Mouse (Mus musculus) cerebellum, adult 18-20 months (tissue): ENCODE results near the gene B4galnt1.

Experiments
- DNase-seq, 2 experiments: peaks; one replicate each; pipeline ENCODE4 v3.0.0; 2021

Gene B4galnt1

DNA sequence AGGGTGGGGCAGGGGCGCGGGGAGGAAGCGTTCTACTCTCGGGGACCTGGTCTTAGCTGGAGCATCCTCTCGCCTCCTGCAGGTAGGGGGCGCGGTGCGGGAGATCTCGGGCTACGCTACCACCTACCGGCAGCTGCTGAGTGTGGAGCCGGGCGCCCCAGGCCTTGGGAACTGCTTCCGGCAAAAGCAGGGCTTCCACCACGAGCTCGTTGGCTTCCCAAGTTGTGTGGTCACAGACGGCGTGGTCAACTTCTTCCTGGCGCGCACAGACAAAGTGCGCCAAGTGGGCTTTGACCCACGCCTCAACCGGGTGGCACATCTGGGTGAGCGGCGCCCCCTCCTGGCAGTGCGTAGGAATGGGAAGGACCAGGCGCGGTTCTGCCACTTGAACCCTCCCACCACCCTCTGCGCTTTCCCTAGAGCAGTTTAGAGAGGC, 5.8 kb downstream of the B4galnt1 start:
- peak; percentile 43 to 57 for DNase-seq

DNA sequence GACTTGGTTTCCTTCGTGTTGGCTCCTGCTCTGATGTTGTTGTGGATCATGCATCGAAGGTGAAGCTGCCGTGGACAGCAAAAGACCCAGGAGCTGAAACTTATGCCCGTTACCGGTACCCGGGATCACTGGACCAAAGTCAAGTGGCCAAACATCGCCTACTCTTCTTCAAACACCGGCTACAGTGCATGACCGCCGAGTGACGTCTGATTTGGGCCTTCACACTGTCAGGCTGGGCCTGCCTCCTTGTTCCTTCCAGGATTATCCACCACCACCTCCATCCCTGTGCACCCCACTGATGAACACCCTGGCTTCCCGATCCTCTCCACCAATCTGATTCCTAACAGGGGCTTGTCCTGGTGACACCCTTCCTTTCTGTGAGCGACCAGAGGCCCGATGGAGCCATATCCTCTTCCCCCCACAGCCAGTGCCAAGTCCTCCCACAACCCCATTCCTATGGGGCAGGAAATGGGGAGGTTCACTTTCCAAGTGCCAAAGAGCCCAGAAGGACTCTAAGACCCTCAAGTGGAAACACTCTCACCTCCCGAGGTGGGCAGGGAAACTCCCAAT, 6.7 kb downstream of the B4galnt1 start:
- peak in 1 of 2 experiments; percentile 7 for DNase-seq

DNA sequence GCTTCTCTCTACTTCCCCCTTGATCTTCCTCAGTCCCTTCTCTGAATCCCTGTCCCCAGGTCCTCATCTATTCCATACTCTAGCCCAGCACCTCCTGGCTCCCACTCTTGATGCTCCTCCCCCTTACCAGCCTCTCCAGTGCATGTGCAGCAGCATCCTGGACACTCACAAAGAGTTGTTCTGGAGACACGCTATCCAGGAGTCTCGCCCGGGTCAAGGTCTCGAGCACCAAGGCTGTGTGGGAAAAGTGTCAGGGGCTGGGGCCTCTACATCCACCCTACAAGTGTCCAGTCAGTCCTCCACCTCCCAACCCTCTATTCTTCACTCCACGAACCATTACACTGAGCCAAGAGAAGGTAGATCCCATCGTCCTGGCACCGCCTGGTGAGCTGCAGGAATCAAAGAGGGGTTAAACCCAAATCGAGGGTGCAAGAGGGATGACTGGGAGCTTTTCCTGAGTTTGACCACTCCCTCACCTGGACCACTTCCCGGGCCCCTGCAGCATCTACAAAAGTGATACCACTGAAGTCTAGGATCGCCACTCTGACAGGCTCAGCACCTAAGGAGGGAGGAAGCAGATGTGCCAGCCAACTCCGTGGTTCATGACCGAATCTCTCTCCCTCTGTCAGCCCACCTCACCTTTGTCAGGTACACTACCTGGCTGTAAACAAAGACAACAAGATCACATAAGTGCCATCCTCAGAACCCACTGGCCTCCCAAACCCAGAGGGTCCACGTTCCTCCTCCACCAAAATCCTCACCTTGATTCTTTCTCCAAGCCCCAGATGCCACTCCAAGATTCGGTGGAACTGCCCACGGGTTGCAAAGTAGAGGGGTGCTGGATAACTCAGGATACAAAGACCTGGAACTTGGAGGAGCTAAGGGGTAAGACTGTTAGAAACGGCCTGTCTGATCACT, 8.4 kb downstream of the B4galnt1 start:
- DNase-seq: peak in 1 of 2 experiments; percentile 8

DNA sequence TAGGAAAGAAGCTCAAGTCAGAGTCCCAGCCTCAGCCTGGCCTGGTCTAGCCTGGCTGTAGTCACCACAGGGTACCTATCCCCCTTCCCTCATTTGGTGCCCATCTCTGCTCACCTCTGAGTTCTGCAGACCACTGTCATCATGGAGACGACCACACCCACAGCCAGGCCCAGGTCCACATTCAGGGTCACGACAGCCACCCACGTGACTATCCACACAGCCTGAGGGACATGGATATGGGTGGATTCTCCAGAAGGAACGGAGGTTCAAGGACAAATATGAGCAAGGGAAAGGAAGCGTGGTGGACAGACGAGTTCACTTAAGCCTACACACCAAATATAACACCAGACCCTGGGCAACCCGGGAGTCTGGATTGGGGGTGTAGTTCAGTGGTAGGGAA, 9.1 kb downstream of the B4galnt1 start:
- peak in 1 of 2 experiments; percentile 4 for DNase-seq

DNA sequence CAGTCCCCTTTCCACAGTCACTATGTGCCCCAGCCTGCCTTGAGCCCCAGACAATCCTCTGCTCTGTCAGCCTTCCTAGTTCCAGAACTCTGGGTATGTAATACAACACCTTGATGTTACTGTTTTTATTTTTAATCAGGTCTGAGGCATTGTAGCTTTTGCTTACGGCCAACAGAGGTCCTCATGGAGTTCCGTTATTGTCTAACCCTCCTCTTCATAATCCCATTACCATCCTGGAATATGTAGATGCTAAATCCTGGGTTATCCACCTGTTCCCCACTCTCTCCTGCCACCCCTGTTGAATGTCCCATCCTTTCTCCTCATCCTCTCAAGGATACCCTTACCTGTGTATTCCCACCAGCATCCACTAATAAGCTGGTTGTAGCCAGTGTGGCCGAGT, 11.2 kb downstream of the B4galnt1 start:
- no peak for DNase-seq

DNA sequence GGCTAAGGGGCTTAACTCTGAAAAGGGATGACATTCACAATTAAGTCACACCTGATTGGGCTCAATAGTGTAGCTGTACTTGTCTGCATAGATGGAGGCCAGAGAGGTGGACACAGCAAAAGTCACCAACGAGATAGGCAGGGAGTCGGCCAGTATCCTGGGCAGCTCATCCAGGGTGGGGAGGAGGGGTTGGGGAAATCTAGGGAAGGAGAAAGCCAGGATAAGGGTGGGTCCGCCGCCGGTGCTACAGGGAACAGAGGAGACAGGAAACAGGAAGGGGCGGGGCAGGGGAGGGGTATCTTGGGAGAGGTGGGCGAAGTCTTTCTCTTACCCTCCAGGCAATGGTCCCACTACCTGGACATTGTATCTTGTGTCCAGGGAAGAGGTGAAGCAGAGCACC, 11.7 kb downstream of the B4galnt1 start:
- DNase-seq: no peak

DNA sequence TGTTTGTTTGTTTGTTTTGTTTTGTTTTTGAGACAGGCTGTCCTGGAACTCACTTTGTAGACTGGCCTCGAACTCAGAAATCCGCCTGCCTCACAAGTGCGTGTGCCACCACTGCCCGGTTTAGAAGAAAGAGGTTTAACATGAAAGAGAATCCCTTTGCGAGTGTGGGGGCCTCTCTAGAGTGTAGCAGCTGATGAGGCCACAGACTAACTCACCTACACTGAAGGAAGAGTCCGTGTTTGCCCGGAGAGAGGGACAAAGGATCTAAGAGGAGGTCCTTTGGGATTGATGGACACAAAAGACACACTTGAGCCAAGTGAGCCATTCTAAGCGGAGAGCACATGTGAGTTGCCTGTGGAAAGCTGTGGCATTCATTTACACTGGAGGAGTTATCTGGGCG, 12.2 kb downstream of the B4galnt1 start:
- no peak for DNase-seq

DNA sequence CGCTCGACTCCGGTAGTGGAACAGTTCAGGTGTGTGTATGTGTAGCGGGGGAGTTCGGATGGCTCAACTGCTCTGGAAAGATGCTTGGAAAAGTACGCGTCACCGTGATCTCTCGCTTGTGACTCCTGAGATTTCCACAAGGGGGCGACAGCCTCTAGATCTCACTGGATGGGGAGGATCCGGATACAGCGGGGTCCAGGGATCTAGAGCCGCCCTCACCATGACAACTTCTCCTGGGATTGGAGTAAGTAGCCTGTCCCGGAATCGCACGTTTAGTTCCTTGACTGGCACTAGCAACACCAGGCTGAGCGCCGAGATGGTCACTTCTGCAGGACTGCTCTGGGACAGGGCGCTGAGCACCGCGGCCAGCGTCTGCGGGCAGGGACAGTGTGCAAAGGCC, 12.7 kb downstream of the B4galnt1 start:
- DNase-seq: peak; percentile 84

DNA sequence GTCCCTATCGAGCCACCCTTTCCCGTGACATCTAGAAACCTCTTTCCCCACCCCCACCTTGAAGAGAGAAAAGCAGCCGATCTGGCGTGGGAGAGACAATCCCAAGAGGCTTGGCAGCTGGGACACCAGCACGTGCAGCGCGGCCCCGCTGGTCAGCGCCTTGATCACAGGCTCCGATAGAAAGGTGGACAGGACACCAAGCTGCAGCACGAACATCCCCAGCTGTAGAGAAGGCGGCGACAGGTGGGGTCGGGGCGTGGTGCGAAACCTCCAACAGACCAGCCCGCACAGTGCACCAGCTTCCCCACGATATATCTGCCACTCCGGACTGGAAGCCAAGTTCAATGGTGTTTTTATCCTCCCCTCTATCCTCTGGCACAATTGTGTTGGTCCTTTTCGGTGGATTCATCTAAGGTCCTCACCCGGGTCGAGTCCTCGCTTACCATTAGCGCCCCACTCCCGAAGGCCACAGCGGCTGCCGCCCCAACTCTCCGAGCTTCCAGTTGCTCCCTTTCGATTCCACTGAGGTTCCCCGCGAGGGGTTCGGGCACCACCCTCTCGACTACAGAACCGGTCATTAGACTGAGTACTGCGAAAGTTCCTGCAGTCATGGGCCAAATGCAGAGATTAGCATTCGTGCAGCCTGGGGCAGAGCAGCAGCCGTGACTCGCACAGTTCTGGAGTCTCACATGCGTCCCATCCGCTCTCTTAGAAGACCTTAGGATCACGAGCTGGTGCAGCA, 13.4 kb downstream of the B4galnt1 start:
- DNase-seq: no peak

DNA sequence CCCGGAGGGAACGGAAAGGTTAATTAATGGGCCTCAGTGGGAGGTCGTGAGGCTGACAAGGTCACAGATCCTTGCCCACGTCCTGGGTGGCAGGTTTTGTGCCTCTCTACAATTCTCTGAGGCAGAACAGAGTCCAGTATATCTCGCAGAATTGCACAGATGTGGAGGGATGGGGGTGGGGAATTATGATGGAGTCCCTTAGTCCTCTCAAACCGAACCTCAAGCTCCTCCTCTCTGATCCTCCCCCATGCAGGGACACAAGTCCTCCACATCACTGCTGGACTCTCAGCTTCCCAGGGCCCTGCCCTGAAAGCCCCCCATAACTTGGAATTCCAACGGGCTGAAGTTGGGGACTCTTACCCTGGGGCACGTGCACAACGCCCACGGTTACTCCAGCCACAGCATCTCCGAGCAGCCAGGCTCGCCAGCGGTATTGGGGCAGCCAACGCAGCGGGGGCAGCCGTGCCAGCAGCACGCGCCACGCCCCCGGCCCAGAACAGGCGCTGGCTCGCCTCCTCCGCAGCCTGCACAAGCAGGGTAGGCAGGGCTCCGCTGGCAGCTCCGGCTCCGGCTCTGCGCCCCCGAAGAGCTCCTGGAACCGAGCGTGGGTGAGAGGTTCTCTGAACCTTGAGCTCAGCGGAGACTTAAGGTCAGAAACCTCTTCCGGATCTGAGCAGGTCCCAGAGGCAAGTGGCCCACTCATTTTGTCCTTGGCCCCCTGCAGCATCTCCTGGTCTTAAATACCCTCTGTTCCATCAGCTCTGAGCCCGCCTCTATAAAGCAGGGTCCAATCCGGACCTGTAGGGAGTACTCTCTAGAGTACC, 15.1 kb downstream of the B4galnt1 start, which contains the start of gene Slc26a10:
TSS of gene Slc26a10 (minus strand) at position 775 of the 824 bp plus-strand sequence.
- no peak for DNase-seq

DNA sequence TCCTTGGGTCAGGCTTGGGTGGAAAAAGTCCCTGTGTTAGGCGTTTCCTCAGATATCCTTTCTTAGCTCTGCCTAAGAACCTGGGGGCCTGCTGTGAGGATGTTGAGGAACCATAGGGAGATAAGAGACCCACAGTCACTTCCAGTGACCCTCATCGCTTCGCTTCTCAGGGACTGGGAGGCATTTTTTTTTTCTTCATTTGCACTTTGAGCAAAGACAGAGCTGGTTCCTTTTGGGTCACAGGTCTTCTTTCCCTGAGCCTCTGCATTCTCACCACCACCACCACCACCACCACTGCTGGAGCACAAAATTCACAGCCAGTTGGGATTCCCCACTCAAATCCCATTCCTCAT, 15.6 kb downstream of the B4galnt1 start:
- no peak for DNase-seq

DNA sequence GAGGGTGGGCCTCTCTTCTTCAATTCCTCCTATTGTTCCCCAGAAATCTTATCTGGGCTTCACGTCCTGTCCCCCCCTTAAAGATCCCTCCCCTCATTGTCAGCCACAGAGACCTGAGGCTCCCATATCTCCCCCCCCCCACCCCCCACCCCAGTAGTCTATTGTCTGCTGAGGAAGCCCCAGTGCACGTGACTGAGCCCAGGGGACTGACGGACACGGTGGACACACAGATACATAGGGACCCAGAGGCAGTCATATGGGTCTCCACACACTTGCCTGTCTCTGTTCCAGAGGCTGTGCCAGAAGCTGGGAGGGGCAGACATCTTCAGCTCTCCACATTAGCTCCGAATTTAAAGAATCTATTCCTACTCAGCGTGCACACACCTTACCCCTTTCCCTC, 16.5 kb downstream of the B4galnt1 start:
- DNase-seq: no peak

DNA sequence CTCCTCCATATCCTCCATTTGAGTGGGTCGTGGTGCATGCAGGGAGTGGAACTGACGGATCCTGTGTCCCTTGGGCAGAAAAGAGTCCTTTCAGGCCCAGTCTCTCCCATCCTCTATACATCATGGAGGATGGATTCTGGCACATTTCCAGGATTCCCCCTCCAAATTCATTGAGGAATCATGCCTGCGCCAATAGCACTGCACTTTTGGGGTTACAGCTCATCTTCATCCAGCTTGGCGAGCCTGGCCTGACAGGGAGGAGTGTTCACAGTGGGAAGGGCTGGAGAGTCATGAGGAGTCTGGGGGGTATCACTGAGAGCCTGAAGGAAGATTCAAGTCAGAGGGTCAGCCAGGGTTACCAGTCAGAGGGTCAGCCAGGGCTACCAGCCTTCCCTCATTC, 17.6 kb downstream of the B4galnt1 start:
- DNase-seq: no peak

DNA sequence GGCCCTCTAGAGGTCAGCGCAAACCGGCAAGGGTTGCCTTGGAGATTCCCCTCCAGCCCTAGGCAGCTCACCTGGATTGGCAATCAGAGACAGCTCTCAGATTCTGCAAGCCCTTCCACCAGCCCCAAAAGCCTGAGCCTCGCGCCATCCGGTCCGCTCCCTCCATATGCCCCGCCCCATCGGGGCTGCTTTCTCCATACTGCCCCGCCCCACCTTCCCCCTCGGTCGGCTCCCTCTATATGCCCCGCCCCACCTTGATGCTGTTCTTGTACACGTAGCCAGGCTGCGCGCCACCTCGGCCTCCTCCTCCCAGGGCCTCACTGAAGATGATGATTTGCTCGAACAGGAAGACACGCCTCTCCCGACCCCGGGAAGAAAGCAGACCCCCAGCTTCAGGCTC, 18.7 kb downstream of the B4galnt1 start:
- no peak for DNase-seq

DNA sequence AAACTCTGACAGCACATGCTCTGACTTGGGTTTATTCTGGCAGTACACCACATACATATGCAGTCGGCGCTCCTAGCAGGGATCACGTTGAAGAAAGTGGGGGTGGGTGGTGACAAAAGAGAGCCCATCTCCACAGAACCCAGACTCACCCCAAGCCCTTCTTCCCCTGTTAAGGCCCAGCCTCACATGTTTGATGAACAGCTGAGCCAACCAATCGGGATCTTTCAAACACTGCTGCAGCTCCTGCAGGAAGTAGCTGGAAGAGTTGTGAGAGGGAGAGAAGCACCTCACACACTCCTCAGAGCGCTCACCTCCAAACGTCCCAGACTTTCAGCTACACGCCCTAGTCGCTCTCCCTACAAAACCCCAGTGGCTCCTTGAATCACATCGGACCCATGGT, 20.1 kb downstream of the B4galnt1 start:
- DNase-seq: no peak

DNA sequence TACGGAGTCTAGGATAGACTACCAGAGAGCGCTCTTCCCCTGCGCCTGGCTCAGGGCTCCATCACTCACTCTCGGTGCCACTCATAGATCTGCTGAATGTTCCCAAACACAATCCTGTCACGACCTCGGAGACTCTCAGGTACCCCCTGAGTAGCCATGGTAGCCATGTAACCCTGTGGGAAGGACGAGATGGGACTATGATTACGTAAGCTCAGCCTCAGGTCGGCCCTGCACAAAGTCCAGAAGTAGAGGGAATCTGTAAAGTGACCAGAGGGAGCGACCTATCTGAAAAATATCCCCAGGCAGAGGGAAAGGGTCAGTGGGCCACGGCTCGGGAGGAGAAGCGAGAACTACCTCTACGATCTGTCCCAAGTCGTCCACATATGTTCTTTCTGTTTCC, 20.5 kb downstream of the B4galnt1 start:
- DNase-seq: no peak

DNA sequence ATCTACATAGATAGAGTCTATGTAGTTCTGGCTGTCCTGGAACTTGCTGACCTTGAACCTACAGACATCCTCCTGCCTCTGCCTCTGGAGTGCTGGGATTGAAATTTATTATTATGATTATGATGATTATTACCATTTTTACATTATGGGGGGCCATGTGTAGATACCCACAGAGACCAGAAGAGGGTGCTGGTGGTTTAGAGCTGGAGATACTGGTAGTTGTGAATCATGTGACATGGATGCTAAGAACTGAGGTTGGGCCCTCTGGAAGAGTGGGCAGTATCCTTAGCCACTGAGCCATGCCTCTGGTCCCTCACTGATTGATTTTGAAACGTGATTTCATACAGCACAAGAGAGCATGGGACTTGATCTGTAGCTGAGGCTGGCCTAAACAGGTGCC, 21.4 kb downstream of the B4galnt1 start:
- DNase-seq: no peak

DNA sequence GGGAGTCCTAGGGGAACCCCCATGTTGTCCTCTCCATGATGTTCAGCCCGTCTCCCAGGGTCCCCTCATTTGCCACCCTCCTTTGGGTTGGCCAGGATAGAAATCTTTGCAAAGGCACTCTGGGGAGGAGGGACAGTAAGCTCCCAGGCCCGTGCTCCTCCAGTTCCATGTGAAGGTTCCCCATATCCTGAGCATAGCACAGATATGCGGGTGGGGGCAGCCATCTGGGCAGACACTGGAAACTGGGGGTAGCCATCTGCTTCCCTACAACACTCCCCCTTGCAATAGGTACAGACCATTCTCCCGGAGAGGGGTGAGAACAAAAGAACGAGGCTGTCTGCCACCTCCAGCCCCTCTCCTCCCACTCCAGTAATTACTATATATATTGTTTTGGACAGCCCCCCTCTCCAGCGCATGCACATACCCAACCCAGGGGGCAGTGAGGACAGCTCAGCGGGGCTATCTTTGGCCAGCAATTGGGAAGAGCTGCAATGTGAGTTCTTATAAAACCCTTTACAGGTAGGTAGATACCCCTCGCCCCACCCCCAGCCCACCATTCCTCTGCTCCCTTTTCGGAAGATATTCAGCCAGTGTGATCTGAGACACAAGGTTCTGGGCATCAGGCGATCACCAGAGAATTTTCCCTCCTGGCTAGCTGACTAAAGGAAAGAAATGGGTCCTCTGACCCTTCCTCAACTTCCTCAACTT, 22.5 kb downstream of the B4galnt1 start:
- peak; percentile 55 to 70 for DNase-seq

DNA sequence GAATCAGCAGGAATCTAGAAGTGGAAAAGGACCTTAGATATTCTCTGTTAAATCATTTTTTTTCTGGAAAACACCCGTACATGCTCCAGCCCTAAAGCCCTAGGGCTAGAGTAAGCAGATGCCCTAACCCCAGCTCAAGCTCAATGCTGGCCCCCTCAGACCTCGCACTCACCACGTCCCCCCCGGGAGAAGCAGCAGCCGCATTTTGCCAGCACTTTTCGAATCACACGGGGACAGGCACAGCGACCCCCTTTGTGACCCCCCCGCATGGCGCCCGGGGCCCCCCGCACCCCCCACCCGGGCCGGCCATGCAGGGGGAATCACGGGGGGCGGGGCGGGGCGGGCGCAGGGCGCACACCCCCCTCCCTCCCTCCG, 23.0 kb downstream of the B4galnt1 start:
- no peak for DNase-seq

DNA sequence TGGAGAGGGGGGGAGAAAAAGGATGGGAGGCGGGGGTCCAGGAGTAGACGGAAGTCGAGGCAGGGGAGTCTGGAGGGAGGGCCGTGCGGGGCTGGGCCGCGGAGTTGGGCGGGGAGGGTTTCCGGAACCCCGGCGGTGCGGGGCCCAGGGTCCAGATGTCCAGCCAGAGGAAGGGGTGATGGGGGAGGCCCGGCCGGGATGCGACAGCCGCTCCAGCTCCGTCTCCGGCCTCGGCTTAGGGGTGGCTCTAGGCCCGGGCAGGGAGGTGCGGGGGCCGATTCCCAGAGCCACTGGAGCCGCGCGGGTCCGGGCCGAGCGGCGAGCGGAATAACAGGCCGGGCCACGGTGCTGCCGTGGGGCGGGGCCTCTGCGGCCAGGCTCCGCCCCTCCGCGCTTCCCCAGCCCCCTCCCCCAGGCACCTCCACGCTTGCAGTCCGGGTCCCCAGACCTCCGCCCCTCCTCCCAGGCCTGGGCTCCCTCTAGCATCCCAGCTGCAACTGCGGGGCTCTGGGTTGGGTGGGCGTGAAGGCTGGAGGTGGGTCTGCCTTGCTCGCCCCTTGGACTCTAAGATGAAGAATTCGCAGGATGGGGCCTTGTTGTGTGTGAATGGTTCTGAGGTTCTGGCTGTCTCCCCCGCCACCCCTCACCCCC, 23.6 kb downstream of the B4galnt1 start:
- peak; percentile 66 to 84 for DNase-seq

DNA sequence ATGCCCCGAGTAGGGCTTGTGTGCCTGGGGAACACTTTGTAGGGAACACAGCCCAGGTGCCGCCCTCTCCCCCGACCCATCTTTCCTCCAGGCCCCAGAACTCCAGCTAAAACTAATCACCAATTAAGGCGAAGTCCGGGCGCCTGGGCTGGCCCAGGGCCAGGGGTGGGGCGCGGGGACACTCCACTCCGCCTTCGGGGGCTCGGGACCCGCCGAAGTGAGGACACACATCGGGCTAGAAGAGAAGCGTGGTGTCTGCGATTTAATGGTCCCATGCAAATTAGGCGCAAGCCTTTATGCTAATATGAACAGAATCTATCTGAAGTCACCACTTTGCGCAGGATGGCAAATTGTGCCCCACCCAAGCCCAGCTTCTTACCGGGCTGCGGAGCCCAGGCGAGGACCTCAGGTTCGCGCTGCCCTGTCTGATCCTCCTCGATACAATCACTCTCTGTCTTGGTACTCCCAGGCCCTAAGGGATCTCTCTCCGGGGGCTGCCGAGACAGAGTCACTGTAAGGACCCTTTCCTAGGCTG, 24.2 kb downstream of the B4galnt1 start:
- DNase-seq: peak in 1 of 2 experiments; percentile 60
